Mouse (Mus musculus) ES-Bruce4 (cell line): ENCODE results near the gene Nanp.

Source experiments
- CTCF ChIP-seq: IDR thresholded peaks from one replicate; pipeline ENCODE4 v1.8.1; 2011; ENCODE audit warnings: low read depth, low read length
- EP300 ChIP-seq: IDR thresholded peaks from 2 replicates; pipeline ENCODE4 v1.6.1; 2011; ENCODE audit warnings: low read depth, low read length; ENCODE audit not compliant: insufficient read depth
- POLR2A ChIP-seq: IDR thresholded peaks from one replicate; pipeline ENCODE4 v1.8.1; 2011; ENCODE audit warnings: low read length; ENCODE audit not compliant: insufficient read depth

- TF ChIP-seq CTCF (no peak), EP300 (no peak), POLR2A (no peak)
These were observed 40.2 kb downstream of the Nanp start for GRCm38 (mm10) chr2:150999021-150999420.
